Mouse (Mus musculus) embryonic fibroblast, embryonic 13.5 days (primary cell): ENCODE data around the gene Slc16a8.

ENCODE experiments used
- CTCF ChIP-seq: IDR thresholded peaks from 2 replicates; pipeline ENCODE4 v1.5.1; 2011; ENCODE audit warnings: mild to moderate bottlenecking, control low read depth, low read length, moderate library complexity, borderline replicate concordance; ENCODE audit not compliant: insufficient read depth
- POLR2A ChIP-seq: IDR thresholded peaks from 2 replicates; pipeline ENCODE4 v1.6.1; 2011; ENCODE audit warnings: low read depth, mild to moderate bottlenecking, control low read depth, low read length, moderate library complexity

- no peak for TF ChIP-seq POLR2A
- TF ChIP-seq CTCF, result no peak
These were observed 4.3 kb downstream of the Slc16a8 start for GRCm38 (mm10) chr15:79250236-79250635.
